In genomic region chr10:43695470-43695869, GRCm38 (mm10) we compare ENCODE assay signal across 28 mouse cellular contexts.
A peak's percentile ranks its signal among the peaks of the same experiment; 100 is the strongest.
DNase-seq lines count a peak whose midpoint lies in the region; ATAC-seq and TF ChIP-seq lines count a peak whose summit lies in the region.
"Had no signal": no experiment of that assay in that cellular context is flagged by ENCODE, and none has a peak within 500 bp of the region (broad histone marks: within the 10 kb centered on the region; RNA-seq: fewer than 3 reads in every experiment).

No protein-coding gene starts in this region.

- 47% methylated on average over 10 of the region's 10 CpGs for WGBS in embryonic facial prominence, embryonic 13.5 days
- 64% methylated on average over 10 of the region's 10 CpGs for WGBS in embryonic facial prominence, embryonic 10.5 days
- 57% methylated on average over 10 of the region's 10 CpGs for WGBS in kidney, adult 2 months
- 73% methylated on average over 10 of the region's 10 CpGs for WGBS in forebrain, embryonic 13.5 days

- H3K4me3 ChIP-seq in embryonic facial prominence, embryonic 13.5 days: no peak overlapping the region
- no peak overlapping the region for H3K4me3 ChIP-seq in embryonic facial prominence, embryonic 10.5 days
- no peak overlapping the region for H3K4me3 ChIP-seq in kidney, adult 2 months (ENCODE audit: insufficient read depth, low read depth, low read length)
- no peak overlapping the region for H3K4me3 ChIP-seq in forebrain, embryonic 13.5 days
- H3K4me3 ChIP-seq: embryonic facial prominence, embryonic 12.5 days; erythroblast, embryonic 14.5 days; forebrain, embryonic 12.5 days; heart, embryonic 13.5 days; limb, embryonic 12.5 days; midbrain, embryonic 10.5 days; myocyte; neural tube, embryonic 13.5 days had no signal

- no peak for TF ChIP-seq CTCF in kidney, adult 2 months (conservative IDR thresholded peaks at IDR 0.05; ENCODE audit: insufficient read depth, insufficient read length, low read depth, low read length)

- peaks cover 18% of the 10 kb centered on the region for H3K27me3 ChIP-seq in embryonic facial prominence, embryonic 13.5 days
- 0 out of 2 replicates have a peak, but pooled peaks cover 4% of the 10 kb centered on the region for H3K27me3 ChIP-seq in embryonic facial prominence, embryonic 10.5 days (replicated peaks; ENCODE audit: low read depth, poor library complexity, severe bottlenecking)
- H3K27me3 ChIP-seq in kidney, adult 2 months (replicated peaks; ENCODE audit: control insufficient read depth, insufficient read depth, low read length): no peaks in the 10 kb centered on the region
- no peaks in the 10 kb centered on the region for H3K27me3 ChIP-seq in forebrain, embryonic 13.5 days
- H3K27me3 ChIP-seq: embryonic facial prominence, embryonic 12.5 days; forebrain, embryonic 12.5 days; heart, embryonic 13.5 days; limb, embryonic 12.5 days; neural tube, embryonic 13.5 days had no signal

- no peak for TF ChIP-seq POLR2A in kidney, adult 2 months (IDR thresholded peaks at IDR 0.05; ENCODE audit: low read depth, low read length)

- no peak overlapping the region for H3K27ac ChIP-seq in embryonic facial prominence, embryonic 13.5 days
- H3K27ac ChIP-seq in embryonic facial prominence, embryonic 10.5 days (replicated peaks): no peak overlapping the region
- 0 out of 2 replicates have a peak overlapping the region, but pooled peaks have one; percentile 39 for H3K27ac ChIP-seq in kidney, adult 2 months (ENCODE audit: insufficient read depth, low read depth, low read length)
- no peak overlapping the region for H3K27ac ChIP-seq in forebrain, embryonic 13.5 days
- H3K27ac ChIP-seq: embryonic facial prominence, embryonic 12.5 days; forebrain, embryonic 12.5 days; heart, embryonic 13.5 days; hindbrain, postnatal 0 days; limb, embryonic 12.5 days; midbrain, embryonic 10.5 days; neural tube, embryonic 13.5 days had no signal

- H3K4me1 ChIP-seq in embryonic facial prominence, embryonic 13.5 days: peaks cover 28% of the 10 kb centered on the region
- H3K4me1 ChIP-seq in embryonic facial prominence, embryonic 10.5 days: peaks cover 20% of the 10 kb centered on the region
- H3K4me1 ChIP-seq in kidney, adult 2 months (ENCODE audit: control insufficient read depth, insufficient read depth, low read length): peaks cover 13% of the 10 kb centered on the region
- peaks cover 7% of the 10 kb centered on the region for H3K4me1 ChIP-seq in forebrain, embryonic 13.5 days
- H3K4me1 ChIP-seq: neural tube, embryonic 13.5 days had no signal

- H3K9me3 ChIP-seq in embryonic facial prominence, embryonic 13.5 days: no peaks in the 10 kb centered on the region
- no peaks in the 10 kb centered on the region for H3K9me3 ChIP-seq in embryonic facial prominence, embryonic 10.5 days
- H3K9me3 ChIP-seq in forebrain, embryonic 13.5 days (replicated peaks): no peaks in the 10 kb centered on the region
- H3K9me3 ChIP-seq: embryonic facial prominence, embryonic 12.5 days; forebrain, embryonic 12.5 days; G1E; heart, embryonic 13.5 days; limb, embryonic 12.5 days; midbrain, embryonic 10.5 days; neural tube, embryonic 13.5 days had no signal

- no peaks in the 10 kb centered on the region for H3K36me3 ChIP-seq in embryonic facial prominence, embryonic 13.5 days
- no peaks in the 10 kb centered on the region for H3K36me3 ChIP-seq in embryonic facial prominence, embryonic 10.5 days (replicated peaks)
- H3K36me3 ChIP-seq in kidney, adult 2 months (ENCODE audit: control insufficient read depth, insufficient read depth, low read length): no peaks in the 10 kb centered on the region
- H3K36me3 ChIP-seq in forebrain, embryonic 13.5 days (ENCODE audit: poor library complexity, severe bottlenecking): no peaks in the 10 kb centered on the region
- H3K36me3 ChIP-seq: embryonic facial prominence, embryonic 12.5 days; forebrain, embryonic 12.5 days; G1E; heart, embryonic 13.5 days; limb, embryonic 12.5 days; midbrain, embryonic 10.5 days; neural tube, embryonic 13.5 days had no signal

- no peak for ATAC-seq in embryonic facial prominence, embryonic 13.5 days (ENCODE audit: insufficient number of reproducible peaks, insufficient read depth, low FRiP score, low TSS enrichment, low read depth)
- ATAC-seq in forebrain, embryonic 13.5 days: no peak
- ATAC-seq: hindbrain, postnatal 0 days; intestine, embryonic 16.5 days; liver, postnatal 0 days; midbrain, embryonic 16.5 days had no signal

- no peak overlapping the region for H3K9ac ChIP-seq in embryonic facial prominence, embryonic 13.5 days
- no peak overlapping the region for H3K9ac ChIP-seq in forebrain, embryonic 13.5 days
- H3K9ac ChIP-seq: embryonic facial prominence, embryonic 12.5 days; forebrain, embryonic 12.5 days; heart, embryonic 13.5 days; limb, embryonic 12.5 days; liver, postnatal 0 days; neural tube, embryonic 13.5 days had no signal

- 0 out of 2 replicates have a peak overlapping the region, but pooled peaks have one; percentile 26 for H3K4me2 ChIP-seq in embryonic facial prominence, embryonic 13.5 days
- no peak overlapping the region for H3K4me2 ChIP-seq in forebrain, embryonic 13.5 days
- H3K4me2 ChIP-seq: embryonic facial prominence, embryonic 12.5 days; forebrain, embryonic 12.5 days; heart, embryonic 13.5 days; limb, embryonic 12.5 days; liver, embryonic 11.5 days; neural tube, embryonic 13.5 days had no signal

- DNase-seq in embryonic facial prominence, embryonic 10.5 days (ENCODE audit: low spot score): no peak
- DNase-seq in kidney, adult 2 months: peak; percentile 47
- DNase-seq in kidney, postnatal 10 days: no peak
- peak; percentile 40 for DNase-seq in kidney, postnatal 14 days
- no peak for DNase-seq in urinary bladder, postnatal 36 days (ENCODE audit: low spot score in 2 of 2)
- DNase-seq: adrenal gland, postnatal 10 days; cerebellum, adult 9-10 months; heart, adult 18-20 months; heart, postnatal 14 days; liver, postnatal 0 days; lung, postnatal 10 days; thymus, adult 18-20 months; thymus, postnatal 36 days had no signal

Comparison
In these comparisons a context has a peak if more than half of its experiments do, and no peak if none do; other contexts are left out.
1. DNase-seq: peak in kidney, adult 2 months (single experiment) and kidney, postnatal 14 days (single experiment); none in embryonic facial prominence, embryonic 10.5 days (single experiment), kidney, postnatal 10 days (single experiment) and urinary bladder, postnatal 36 days (0 of 2).